Mouse (Mus musculus): ENCODE data around the gene Pex10.

Pex10 gene

GRCm38 (mm10) chr4:155066834-155067522, at the start of gene Pex10:
Gene Pex10, plus strand, starts transcription at chr4:155067016.
- DNase-seq (ENCODE audit: low read depth, low spot score), result peak; percentile 98

- DNase-seq (ENCODE audit: low read depth, low spot score), result no peak
Measured at GRCm38 (mm10) chr4:155017253-155017878, 49.5 kb upstream of the Pex10 start.

- no peak for DNase-seq (ENCODE audit: low read depth, low spot score)
Measured at GRCm38 (mm10) chr4:155018066-155018465, 48.8 kb upstream of the Pex10 start.

DNA sequence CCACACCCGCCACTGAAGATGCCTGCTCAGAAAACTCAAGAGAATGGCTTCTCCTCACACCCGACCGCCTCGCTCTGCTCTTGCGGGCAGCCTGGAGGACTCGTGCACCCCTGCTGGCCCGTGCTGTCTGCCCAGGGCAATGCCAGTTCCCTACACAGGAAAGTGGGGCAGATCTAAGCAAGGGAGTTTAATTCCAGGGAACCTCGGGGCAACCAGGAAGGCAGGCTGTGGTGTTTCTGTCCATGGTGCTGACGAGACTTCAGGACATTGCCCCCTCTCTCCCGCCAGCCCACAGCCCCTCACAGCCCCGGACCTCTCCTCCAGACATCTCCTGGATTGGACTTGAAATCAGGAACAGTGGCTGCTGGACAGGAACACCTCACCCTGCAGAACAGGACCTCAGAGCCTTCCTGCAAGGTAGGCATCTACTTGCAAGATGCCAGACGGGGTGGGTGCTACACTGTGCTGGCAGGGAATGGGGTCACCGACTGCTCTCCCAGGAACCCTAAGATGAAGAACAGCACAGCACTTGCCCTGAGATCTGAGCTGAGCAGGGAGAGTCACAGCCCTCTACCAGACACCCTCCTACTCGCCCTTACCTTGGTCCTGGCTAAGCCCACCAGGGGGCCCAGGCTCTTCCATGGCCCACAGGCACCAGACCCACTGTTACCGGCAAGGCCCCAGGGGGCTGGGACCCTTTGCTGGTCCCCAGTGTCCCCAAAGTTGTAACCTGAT, 48.0 kb upstream of the Pex10 start:
- no peak for DNase-seq (ENCODE audit: low read depth, low spot score)

DNA sequence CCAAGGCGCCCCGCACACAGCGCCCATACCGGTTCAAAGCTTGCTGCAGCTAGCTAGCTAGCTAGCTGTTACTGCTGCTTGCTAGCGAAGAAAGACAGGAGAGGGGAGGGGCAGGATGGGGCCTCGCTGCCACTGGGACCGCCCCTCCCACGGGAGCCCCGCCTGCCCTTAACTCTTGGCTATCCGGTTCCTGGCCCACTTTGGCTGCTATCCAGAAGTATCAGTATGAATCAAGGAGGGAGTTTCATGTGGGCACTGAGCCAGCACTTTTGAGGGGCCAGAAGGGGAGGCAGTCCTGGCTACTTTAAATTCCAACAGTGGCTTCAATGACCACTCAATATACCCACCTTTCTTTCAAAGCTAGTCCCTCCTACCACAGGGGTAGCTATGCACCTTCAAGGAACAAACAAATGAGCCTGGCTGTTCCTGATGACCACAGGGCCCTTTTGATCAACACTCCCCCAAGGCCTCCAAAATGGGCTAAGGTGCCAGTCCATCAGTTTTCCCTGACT, 47.4 kb upstream of the Pex10 start:
- DNase-seq (ENCODE audit: low read depth, low spot score), result no peak

DNA sequence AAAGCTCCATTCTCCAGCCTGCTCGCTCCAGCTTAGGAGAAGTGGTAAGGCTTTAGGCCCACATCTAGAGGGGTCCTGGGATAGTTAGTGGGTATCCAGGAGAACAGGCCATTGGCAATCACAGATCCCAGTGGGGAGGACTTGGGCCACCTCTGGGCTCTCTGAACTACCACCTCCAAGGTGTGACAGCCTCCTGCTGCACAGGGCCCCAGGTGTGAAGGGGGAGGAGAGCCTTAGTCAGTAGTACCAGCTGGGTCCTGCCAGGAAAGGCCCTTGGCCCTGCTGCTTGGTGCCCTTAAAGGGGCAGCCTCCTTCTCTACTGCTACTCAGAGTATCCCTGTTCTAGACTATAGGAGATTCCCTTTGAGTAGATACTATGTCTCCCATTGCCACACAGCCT, 46.7 kb upstream of the Pex10 start:
- no peak for DNase-seq (ENCODE audit: low read depth, low spot score)

- DNase-seq (ENCODE audit: low read depth, low spot score), result no peak
Measured at GRCm38 (mm10) chr4:155020813-155021212, 46.0 kb upstream of the Pex10 start.

DNA sequence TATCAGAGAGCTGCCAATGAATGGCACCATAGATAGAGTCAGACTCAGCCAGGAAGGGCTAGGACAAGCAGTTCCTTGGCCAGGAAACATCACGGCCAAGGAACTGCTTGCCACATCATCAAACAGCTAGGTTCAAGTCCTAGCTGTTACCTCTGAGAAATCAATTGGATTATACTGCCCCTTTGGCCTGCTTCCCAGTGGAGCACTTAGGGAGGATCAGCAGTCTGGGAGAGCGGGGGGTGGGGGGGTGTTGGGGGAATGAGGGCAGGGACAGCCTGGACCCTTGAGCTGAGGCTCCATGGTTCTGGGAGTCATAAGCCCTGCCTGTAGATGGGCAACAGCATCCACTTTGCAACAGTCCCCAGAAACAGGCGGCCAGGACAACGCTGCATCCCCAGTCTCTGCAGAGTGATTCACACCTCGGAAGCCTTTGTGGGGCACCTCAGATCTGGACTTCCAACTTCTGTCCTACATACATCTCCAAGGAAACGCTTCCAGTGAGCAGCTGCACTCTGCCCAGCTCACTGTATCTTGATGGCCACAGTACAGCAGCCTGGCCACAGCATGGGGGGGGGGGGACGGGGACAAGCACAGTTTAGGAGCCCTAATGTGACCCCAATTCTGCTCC, 44.5 kb upstream of the Pex10 start:
- no peak for DNase-seq (ENCODE audit: low read depth, low spot score)

- no peak for DNase-seq (ENCODE audit: low read depth, low spot score)
Measured at GRCm38 (mm10) chr4:155024170-155025010, 42.4 kb upstream of the Pex10 start.

GRCm38 (mm10) chr4:155033115-155033514, 33.7 kb upstream of the Pex10 start:
- DNase-seq (ENCODE audit: low read depth, low spot score), result no peak

- no peak for DNase-seq (ENCODE audit: low read depth, low spot score)
Measured at GRCm38 (mm10) chr4:155034202-155034601, 32.6 kb upstream of the Pex10 start.

- DNase-seq (ENCODE audit: low read depth, low spot score), result no peak
Measured at GRCm38 (mm10) chr4:155034787-155035186, 32.0 kb upstream of the Pex10 start.

DNA sequence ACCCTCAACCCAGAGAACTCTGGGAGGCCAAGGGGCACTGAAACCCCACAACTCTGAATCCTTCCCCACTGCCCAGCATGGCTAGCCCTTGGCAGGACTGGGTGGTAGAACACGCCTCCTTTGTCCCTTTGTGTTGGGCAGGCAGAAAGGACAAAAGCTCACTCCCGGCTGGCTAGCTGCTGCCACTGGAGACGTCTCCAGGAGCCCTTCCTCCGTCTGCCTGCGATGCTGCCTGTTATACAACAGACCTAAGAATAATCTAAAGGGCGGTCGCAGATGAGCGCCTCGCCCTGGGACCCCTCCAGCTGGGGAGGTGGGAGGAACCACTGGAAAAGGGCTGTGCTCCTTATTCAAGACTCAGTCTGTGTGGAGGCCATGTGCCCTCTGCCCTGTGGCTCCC, 26.6 kb upstream of the Pex10 start:
- no peak for DNase-seq (ENCODE audit: low read depth, low spot score)

- DNase-seq (ENCODE audit: low read depth, low spot score), result no peak
Measured at GRCm38 (mm10) chr4:155040696-155041095, 26.1 kb upstream of the Pex10 start.

DNA sequence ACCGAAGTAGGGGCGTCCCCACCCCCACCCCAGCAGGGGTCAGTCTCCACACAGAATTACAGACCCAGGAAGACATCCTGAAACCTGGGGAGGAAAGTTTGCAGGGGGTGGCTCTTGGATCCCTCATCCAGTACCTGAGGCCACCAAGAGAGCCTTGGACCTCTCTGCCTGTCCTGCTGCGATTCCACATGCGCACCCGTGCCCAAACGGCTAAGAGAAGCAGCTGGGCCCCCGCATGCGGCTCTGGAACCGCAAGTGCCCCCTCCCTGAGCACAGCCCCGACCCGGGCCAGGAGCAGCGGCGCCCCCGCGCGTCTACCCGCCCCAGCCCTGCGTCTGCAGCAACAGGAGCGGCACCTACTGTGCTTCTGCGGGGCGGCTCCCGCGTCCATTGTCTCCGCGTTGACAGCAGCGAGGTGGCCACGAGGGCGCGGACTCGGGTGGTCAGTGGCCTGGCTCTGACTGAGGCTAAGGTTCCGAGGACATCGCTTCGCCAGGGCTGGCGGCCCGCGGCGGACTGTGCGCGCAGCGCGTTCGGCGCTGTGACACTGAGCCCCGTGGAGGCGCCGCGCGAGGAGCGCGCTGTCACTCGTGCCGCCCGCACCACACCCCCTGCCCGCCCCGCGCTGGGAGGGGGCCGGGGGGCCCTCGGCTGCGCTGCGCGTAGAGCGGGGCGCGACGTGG, 24.1 kb upstream of the Pex10 start:
- DNase-seq (ENCODE audit: low read depth, low spot score), result no peak

DNA sequence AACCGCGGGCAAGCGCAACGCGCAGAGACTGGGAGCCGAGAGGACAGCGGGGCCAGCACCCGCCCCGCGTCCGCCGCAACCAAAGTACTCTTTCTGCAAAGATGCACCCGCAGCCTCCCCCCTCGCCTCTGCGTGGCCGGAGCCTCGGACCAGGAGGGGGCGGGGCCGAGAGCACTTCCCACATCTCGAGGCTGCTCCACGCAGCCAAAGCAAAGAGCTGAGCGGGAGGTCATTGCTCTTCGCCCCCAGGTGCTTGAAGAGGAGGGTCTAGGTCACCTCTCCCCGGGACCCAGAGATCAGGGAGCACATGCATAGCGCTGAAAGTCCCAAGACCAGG, 23.6 kb upstream of the Pex10 start:
- no peak for DNase-seq (ENCODE audit: low read depth, low spot score)

DNA sequence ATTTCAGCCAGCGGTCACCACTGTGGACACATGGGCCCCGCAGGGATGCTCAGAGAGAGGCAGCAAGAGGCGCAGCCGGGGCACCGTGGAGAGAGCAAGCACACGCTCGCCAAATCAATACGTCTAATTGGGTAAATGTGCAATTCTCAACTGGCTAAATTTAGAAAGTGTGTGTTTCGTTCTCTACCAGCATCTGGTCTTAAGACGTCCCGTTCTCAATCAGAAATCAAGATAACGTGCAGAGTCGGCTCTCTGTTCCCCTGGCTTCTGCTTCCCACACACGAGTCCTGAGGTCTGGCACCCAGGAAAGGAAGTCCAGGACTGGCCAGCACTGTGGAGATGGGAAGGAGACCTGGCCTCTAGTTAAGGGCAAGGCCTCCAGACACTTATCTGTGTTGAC, 20.2 kb upstream of the Pex10 start:
- no peak for DNase-seq (ENCODE audit: low read depth, low spot score)

DNA sequence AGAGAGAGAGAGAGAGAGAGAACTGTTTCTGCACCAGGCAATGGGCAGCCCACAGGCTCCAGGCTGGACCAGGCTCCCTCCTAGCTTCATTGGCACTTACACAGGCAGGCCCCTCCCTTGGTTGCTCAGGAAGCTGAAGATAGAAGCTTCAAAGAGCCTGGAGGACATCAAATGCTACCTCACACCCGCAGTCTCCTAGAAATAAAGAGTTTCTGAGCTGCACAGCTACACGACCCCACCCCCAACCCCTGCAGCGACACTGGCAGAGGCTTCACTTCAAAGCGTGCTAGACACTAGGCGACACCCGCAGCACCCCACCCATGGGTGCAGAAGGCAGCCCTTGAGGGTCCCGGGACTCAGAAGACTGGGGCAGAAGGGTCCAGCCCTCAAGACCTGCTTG, 16.7 kb upstream of the Pex10 start:
- no peak for DNase-seq (ENCODE audit: low read depth, low spot score)

GRCm38 (mm10) chr4:155056724-155057123, 10.1 kb upstream of the Pex10 start, which contains the start of gene Plch2:
Gene Plch2, minus strand, starts transcription at chr4:155056784.
- DNase-seq (ENCODE audit: low read depth, low spot score), result no peak

DNA sequence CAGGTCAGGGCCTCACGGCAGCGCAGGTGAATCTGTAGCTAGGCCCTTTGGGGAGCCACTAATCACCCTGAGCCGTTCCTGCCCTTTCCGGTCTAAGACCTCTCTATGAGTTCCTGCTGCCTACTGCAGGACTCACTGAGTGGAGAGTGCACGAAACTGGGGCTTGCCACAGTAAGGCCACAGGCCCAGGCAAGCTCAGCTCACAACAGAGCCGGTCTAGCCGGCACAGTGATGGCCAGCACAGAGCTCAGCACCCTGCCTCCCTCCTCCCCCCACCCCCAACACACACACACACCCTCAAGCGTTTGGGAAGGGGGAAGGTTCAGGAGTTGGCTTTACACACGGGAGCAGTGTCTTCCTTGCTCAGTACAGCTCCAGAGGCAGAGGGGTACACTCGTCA, 8.5 kb upstream of the Pex10 start:
- DNase-seq (ENCODE audit: low read depth, low spot score), result no peak

GRCm38 (mm10) chr4:155063895-155064294, 2.9 kb upstream of the Pex10 start:
- no peak for DNase-seq (ENCODE audit: low read depth, low spot score)
